Mouse (Mus musculus): ENCODE data around the gene Slc2a9. TPM values are rescaled to one million over a fixed set of nuclear protein-coding genes. Genes with fewer than 3 reads are reported as not detected.

Gene Slc2a9
- total RNA-seq, 2 experiments from 2014 or later: 1.1 to 1.6 TPM

GRCm38 (mm10) chr5:38418799-38419198 lies 84.1 kb downstream of the Slc2a9 start:
- DNase-seq (ENCODE audit: low spot score): no peak
- intact Hi-C loops (cut with DNase I): no loop called here

- DNase-seq (ENCODE audit: low spot score): no peak
- intact Hi-C loops (cut with DNase I): no loop called here
These were observed 99.3 kb downstream of the Slc2a9 start for GRCm38 (mm10) chr5:38403612-38404011.

DNA sequence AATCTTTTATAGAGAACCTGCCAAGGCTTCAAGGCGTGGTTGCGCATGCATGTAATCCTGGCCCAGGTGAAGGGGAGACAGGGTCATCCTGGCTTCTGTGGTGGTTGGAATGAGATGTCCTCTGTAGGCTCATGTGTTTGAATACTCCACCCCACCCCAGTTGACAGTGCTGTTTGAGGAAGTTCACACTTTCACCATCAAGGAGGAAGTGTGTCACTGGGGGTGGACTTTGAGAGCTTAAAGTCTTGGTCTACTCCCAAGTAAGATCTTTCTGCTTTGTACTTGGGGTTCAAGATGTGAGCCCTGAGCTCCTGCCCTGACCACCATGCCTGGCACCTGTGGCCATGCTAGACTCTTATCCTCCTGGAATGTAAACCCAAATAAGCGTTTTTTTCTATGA lies 100.7 kb downstream of the Slc2a9 start:
- intact Hi-C loops (cut with DNase I): no loop called here
- no peak for DNase-seq (ENCODE audit: low spot score)

DNA sequence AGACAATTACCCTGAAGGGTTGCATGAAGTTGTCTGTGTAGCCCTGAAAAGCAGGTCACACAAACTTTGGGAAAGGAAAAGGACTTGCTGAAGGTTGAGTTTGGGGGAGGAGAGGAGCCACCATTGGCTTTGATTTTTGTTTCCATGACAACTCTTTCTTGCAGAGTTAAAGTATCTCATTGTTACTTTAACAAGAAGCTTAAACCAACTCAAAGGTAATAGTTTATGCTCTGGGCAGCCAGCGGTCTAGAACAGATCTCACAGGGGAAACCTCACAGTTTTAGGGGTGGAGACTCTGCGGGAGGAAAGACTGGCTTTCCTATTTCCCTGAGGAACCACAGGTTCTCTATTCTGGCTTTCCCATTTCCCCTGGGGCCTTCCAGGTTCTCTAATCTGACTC lies 114.1 kb downstream of the Slc2a9 start:
- no peak for DNase-seq (ENCODE audit: low spot score)
- intact Hi-C loops (cut with DNase I): no loop called here

DNA sequence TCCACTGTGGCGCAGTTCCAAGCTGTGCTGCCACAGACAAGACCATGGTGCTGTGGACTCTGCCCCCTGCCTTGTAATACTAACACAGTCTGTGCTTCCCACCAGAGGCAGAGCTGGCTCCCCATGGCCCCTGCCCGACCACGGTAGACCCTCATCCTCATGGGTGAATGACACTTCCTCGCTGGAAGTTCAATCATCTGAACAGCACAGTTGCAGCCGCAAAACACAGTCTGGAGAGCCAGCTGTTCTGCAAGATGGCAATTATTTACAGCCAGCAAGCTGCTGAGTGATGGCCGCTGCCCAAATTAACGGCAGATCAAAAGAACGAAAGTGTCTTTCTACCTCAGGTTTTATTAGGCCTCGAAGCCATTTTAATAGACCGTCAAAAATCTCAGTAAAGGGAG lies 114.5 kb downstream of the Slc2a9 start:
- no peak for DNase-seq (ENCODE audit: low spot score)
- intact Hi-C loops (cut with DNase I): no loop called here

DNA sequence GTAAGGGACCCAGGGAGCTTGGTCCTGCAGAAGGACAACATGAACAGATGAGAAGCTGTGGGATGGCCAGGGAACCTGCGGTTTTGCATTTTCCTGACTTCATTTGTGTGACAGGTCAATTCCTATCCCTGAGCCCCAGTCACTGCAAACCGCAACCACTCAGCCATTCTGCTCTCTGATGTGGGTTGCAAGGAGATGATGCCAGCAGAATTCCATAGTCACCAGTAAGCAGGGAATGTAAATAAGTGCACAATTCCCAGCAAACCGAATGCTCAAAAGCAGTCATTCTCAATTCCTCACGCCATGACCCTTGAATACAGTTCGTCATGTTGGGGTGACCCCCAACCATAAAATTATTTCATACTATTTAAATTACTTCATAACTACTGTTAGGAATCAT lies 123.0 kb downstream of the Slc2a9 start:
- no peak for DNase-seq (ENCODE audit: low spot score)
- intact Hi-C loops (cut with DNase I): no loop called here

- intact Hi-C loops (cut with DNase I): no loop called here
- no peak for DNase-seq (ENCODE audit: low spot score)
These were observed 130.6 kb downstream of the Slc2a9 start for GRCm38 (mm10) chr5:38372369-38372768.

DNA sequence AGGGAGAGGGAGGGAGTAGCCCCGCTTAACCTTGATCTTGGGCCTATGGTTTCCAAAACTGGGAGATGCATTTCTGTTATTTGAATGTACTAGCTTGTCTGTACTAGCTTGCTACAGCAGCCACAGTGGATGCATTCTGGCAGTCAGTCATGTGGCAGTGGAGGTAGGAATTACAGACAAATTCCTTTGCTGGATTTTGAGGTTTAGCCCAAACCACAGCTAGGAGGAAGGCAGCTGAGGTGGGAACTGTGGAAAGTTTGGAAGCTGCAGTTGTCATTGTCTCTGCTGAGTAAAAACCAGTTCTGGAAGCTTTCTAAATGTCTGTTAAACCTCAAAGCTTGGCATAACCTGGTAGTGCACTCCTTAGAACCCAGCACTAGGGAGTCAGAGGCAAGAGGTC lies 131.6 kb downstream of the Slc2a9 start:
- intact Hi-C loops (cut with DNase I): no loop called here

DNA sequence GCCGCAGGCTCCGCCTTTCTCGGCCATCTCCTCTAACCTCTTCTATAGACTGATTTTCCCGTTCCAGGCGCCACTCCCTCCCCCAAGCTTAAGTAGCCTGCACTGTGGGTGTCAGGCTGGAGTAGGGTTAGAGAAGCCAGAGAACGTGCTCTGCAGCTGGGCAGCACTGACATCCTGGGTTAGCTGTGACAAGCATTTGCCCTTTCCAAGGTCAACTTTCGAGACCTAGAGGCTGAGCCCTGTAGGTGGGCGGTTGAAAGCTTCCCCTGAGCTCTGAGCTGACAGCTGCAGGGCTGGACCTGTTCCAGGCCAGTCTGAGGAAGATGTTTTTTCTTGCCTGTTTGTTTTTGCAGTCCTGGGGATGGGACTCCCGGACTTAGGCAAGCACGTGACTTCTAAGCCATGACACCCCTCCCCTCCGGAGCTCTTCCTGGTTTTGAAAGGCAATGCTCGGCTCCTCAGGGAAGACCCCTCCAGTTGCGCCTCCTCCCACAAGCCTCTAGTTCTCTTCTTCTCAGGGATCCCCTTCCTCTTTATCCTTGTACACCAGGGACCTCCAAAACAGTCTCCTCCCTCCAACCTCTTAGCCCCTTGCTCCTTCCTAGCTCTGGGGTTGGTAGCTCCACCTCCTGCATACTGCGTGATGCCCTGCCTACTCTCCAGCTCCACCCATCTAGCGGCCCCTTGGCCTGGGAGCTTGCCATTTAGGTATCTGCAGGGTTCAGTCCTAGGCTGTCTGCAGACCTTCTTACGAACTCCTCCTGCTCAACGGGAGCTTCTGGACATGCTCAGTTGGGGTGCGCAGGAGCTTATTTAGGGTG lies 136.1 kb downstream of the Slc2a9 start:
- intact Hi-C loops (cut with DNase I): no loop called here
- DNase-seq (ENCODE audit: low spot score): peak; percentile 8

More for the DNA sequence above, 131.6 kb downstream of the Slc2a9 start:
- DNase-seq (ENCODE audit: low spot score): no peak

GRCm38 (mm10) chr5:38365521-38365920 lies 137.4 kb downstream of the Slc2a9 start:
- intact Hi-C loops (cut with DNase I): no loop called here
- DNase-seq (ENCODE audit: low spot score): no peak

GRCm38 (mm10) chr5:38364396-38364795 lies 138.5 kb downstream of the Slc2a9 start:
- intact Hi-C loops (cut with DNase I): no loop called here
- no peak for DNase-seq (ENCODE audit: low spot score)

GRCm38 (mm10) chr5:38359716-38360115 lies 143.2 kb downstream of the Slc2a9 start:
- DNase-seq (ENCODE audit: low spot score): no peak
- intact Hi-C loops (cut with DNase I): no loop called here

GRCm38 (mm10) chr5:38356927-38357326 lies 146.0 kb downstream of the Slc2a9 start:
- intact Hi-C loops (cut with DNase I): no loop called here
- DNase-seq (ENCODE audit: low spot score): no peak

GRCm38 (mm10) chr5:38350351-38350929 lies 152.5 kb downstream of the Slc2a9 start:
- intact Hi-C loops (cut with DNase I): no loop called here
- no peak for DNase-seq (ENCODE audit: low spot score)

- intact Hi-C loops (cut with DNase I): no loop called here
- DNase-seq (ENCODE audit: low spot score): no peak
These were observed 156.1 kb downstream of the Slc2a9 start for GRCm38 (mm10) chr5:38346646-38347432.

- intact Hi-C loops (cut with DNase I): no loop called here
- no peak for DNase-seq (ENCODE audit: low spot score)
These were observed 159.8 kb downstream of the Slc2a9 start for GRCm38 (mm10) chr5:38343101-38343500.

DNA sequence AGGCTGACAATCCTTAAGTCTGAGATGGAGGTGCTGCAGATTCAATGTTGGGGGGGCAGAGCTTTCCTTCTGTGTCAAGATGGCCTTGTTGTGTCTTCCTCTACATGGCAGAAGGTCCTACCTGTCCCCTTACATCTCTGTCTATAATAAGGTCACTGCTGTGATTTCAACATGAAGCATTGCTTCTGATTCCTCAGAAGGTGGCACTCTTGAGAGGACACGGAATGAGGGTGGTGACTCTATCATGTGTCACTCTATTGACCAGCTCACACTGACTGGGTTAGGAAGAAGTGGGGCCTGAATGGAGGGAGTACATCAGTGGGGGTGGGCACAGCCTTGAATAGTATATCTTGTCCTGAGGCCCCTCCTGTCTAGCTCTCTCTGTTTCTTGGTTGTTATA lies 168.4 kb downstream of the Slc2a9 start:
- DNase-seq (ENCODE audit: low spot score): no peak
- intact Hi-C loops (cut with DNase I): no loop called here

GRCm38 (mm10) chr5:38333381-38333780 lies 169.6 kb downstream of the Slc2a9 start:
- intact Hi-C loops (cut with DNase I): no loop called here
- DNase-seq (ENCODE audit: low spot score): no peak

DNA sequence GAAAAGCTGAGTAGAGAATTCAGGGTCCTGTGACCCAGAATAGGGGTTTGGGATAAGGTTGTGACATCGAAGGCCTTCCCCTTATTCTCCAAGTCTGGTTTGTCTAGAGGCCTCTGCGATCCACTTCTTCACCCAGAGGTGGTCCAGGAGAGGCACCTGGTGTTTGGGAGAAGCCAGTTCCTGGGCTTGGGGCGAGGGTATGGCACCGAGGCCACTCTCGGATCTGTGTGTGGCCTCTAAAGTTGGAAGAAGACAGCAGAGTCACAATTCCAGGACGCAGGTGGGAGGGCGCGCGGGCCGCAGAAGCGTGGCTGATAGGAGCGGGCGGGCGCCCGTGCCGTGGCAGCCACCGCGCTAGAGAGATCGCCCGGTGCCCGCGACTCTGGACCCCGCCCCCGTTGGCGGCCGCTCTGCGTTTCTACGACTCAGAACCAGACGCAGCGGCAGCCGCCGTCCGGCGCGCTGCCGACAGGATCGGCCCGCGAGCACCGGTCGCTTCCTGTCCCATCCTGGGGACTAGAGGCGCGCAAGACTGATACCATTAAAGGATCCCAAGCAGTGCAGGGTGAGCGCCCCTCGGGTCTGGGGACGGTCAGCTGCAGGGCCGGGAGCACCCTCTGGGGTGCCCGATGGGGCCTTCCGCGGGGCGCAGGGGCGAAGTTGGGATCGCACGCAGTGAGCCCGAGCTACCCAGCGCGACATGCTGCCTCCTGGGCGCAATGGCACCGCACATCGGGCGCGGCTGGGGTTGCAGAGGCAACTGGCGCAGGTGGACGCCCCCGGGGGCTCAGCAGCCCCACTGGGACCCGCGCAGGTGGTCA lies 183.8 kb downstream of the Slc2a9 start, which contains the start of gene Drd5:
Drd5 (plus strand) TSS at position 402 of the 821 bp plus-strand sequence.
- intact Hi-C loops (cut with DNase I): no loop called here
- DNase-seq (ENCODE audit: low spot score): no peak

DNA sequence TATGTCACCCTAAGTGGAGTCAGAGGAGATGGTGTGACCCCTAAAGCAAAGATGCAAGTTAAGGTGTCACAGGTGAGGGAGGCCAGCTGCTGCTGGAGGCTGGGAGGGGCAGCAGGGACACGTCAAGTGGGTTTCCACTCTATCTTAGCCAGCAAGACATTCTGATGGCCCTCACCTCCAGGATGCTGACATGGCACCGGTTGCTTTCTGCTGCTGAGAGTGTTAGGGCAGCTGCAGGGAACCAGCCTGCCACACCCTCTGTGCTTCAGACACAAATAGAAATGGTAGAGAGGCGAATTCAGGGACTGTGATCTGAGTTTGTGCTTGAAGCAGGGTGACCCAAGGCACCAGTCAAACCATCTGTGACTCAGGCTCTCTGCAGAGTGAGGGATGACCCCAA lies 193.1 kb downstream of the Slc2a9 start:
- DNase-seq (ENCODE audit: low spot score): no peak
- intact Hi-C loops (cut with DNase I): loop anchor here (5.0 kb wide), 1 partner anchor 273 kb away; no protein-coding TSS in a partner anchor
